Mouse (Mus musculus): ENCODE results near the gene Pik3r3. TPM values are rescaled to one million over a fixed set of nuclear protein-coding genes. Genes with fewer than 3 reads are reported as not detected.

Pik3r3 gene
- total and polyA plus RNA-seq, 3 experiments, result 14.6 to 24.4 (median 16.2) TPM

- DNase-seq, result no peak
Measured at GRCm38 (mm10) chr4:116219056-116219455, 2.4 kb upstream of the Pik3r3 start.

- DNase-seq, result no peak
Measured at GRCm38 (mm10) chr4:116220071-116220650, 1.3 kb upstream of the Pik3r3 start.

- DNase-seq, result no peak
Measured at GRCm38 (mm10) chr4:116220780-116221139, 658 bp upstream of the Pik3r3 start.

GRCm38 (mm10) chr4:116221996-116222842 lies 801 bp downstream of the Pik3r3 start:
- DNase-seq, result peak; percentile 33

- DNase-seq, result no peak
Measured at GRCm38 (mm10) chr4:116222843-116223119, 1.4 kb downstream of the Pik3r3 start.

GRCm38 (mm10) chr4:116243377-116243776 lies 22.0 kb downstream of the Pik3r3 start:
- DNase-seq, result no peak

- DNase-seq, result no peak
Measured at GRCm38 (mm10) chr4:116244240-116244639, 22.8 kb downstream of the Pik3r3 start.

GRCm38 (mm10) chr4:116245926-116246325 lies 24.5 kb downstream of the Pik3r3 start:
- peak; percentile 46 for DNase-seq

- no peak for DNase-seq
Measured at GRCm38 (mm10) chr4:116249986-116250385, 28.6 kb downstream of the Pik3r3 start.

GRCm38 (mm10) chr4:116268220-116268619 lies 46.8 kb downstream of the Pik3r3 start:
- DNase-seq, result no peak

- peak; percentile 18 for DNase-seq
Measured at GRCm38 (mm10) chr4:116282211-116282610, 60.8 kb downstream of the Pik3r3 start.

GRCm38 (mm10) chr4:116291561-116291960 lies 70.1 kb downstream of the Pik3r3 start:
- no peak for DNase-seq

- no peak for DNase-seq
Measured at GRCm38 (mm10) chr4:116293296-116293695, 71.9 kb downstream of the Pik3r3 start.

- DNase-seq, result peak; percentile 27
Measured at GRCm38 (mm10) chr4:116300878-116301355, 79.5 kb downstream of the Pik3r3 start.

GRCm38 (mm10) chr4:116304551-116304950 lies 83.1 kb downstream of the Pik3r3 start:
- DNase-seq, result no peak

- no peak for DNase-seq
Measured at GRCm38 (mm10) chr4:116317575-116317974, 96.2 kb downstream of the Pik3r3 start.

- no peak for DNase-seq
Measured at GRCm38 (mm10) chr4:116322127-116322526, 100.7 kb downstream of the Pik3r3 start.

GRCm38 (mm10) chr4:116329256-116329655 lies 107.8 kb downstream of the Pik3r3 start:
- DNase-seq, result no peak

- no peak for DNase-seq
Measured at GRCm38 (mm10) chr4:116336294-116336693, 114.9 kb downstream of the Pik3r3 start.

GRCm38 (mm10) chr4:116342119-116342518 lies 120.7 kb downstream of the Pik3r3 start:
- DNase-seq, result peak; percentile 39

- no peak for DNase-seq
Measured at GRCm38 (mm10) chr4:116352496-116352895, 131.1 kb downstream of the Pik3r3 start.

Measured in adrenal gland, adult 2 months (tissue).